Mouse (Mus musculus): ENCODE data around the gene Acvr1b.

DNA sequence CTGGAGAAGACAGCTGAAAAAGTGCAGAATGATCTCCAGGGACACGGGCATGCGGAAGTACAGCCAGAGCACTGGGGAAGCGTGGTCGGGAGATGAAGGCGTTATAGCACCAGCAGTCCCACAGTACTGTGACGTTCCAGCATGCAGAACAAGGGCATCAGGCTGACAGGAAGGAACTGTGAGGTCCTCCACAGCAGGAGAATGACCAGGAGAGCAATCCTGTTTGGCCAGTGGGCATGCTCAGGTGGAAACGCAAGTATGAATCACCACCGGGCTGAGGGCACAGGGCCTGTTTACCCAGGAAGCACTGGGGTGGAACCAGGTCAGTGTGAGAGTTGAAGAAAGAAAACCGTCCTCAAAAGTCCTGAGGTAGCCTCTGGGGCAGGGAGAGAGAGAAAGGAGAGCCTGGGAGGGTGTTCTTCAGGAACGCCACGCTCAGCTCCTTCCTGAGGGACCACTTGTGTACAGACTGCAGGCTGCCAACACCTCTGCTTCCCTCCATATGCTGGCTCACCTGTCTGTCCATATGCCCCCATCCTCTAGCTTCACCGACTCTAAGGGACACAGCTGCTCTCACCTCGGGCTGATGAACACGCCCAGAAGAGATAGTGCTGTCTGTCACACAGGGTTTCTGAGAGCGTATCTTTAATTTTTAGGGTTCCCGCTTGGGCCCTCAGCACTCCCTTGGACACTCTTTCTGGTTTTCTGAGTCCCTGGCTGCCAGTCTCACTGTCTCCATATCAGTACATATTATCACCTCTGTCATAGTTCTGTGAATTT lies 8.0 kb upstream of the Acvr1b start:
- TF ChIP-seq TCF12 (IDR thresholded peaks at IDR 0.05; ENCODE audit: insufficient read depth, poor library complexity, severe bottlenecking), result no peak
- TF ChIP-seq POLR2A (IDR thresholded peaks at IDR 0.05; ENCODE audit: insufficient read length, low read depth), result no peak
- TF ChIP-seq TCF3 (IDR thresholded peaks at IDR 0.05; ENCODE audit: insufficient read length, low read depth), result no peak
- TF ChIP-seq USF1 (IDR thresholded peaks at IDR 0.05; ENCODE audit: low read depth), result no peak
- no peak for TF ChIP-seq CEBPB (IDR thresholded peaks at IDR 0.05; ENCODE audit: insufficient read depth, poor library complexity, severe bottlenecking)
- no peak for TF ChIP-seq E2F4 (IDR thresholded peaks at IDR 0.05; ENCODE audit: insufficient read depth)
- no peak for TF ChIP-seq MAX (IDR thresholded peaks at IDR 0.05; ENCODE audit: low read depth)
- TF ChIP-seq MYOD1 (IDR thresholded peaks at IDR 0.05; ENCODE audit: control insufficient read depth in 1 of 3, insufficient read length in 2 of 3, low read depth in 2 of 3), result no peak

Measured in myocyte (in vitro differentiated cells).